In genomic region chr6:22003959-22004543, GRCm38 (mm10) we compare ENCODE assay signal across 24 mouse cellular contexts. TPM values are rescaled to one million over a fixed set of nuclear protein-coding genes. Genes with fewer than 3 reads are reported as not detected.
A peak's percentile ranks its signal among the peaks of the same experiment; 100 is the strongest.
DNase-seq lines count a peak whose midpoint lies in the region; ATAC-seq and TF ChIP-seq lines count a peak whose summit lies in the region.
"Had no signal": no experiment of that assay in that cellular context is flagged by ENCODE, and none has a peak within 500 bp of the region (broad histone marks: within the 10 kb centered on the region; RNA-seq: fewer than 3 reads in every experiment).

No protein-coding gene starts in this region.

- H3K9me3 ChIP-seq in kidney, postnatal 0 days (replicated peaks; ENCODE audit: low read length), result no peaks in the 10 kb centered on the region
- no peaks in the 10 kb centered on the region for H3K9me3 ChIP-seq in embryonic facial prominence, embryonic 10.5 days
- no peaks in the 10 kb centered on the region for H3K9me3 ChIP-seq in limb, embryonic 12.5 days
- H3K9me3 ChIP-seq: embryonic facial prominence, embryonic 15.5 days; forebrain, embryonic 10.5 days; G1E; hindbrain, embryonic 12.5 days; limb, embryonic 13.5 days; midbrain, embryonic 10.5 days; neural tube, embryonic 12.5 days had no signal

- no peak for ATAC-seq in kidney, postnatal 0 days (replicated peaks; ENCODE audit: low FRiP score, low read depth)
- no peak for ATAC-seq in limb, embryonic 12.5 days (ENCODE audit: insufficient number of reproducible peaks, insufficient read depth, low FRiP score, low TSS enrichment, low read depth)
- no peak for ATAC-seq in erythroblast, adult 5-6 weeks (replicated peaks; ENCODE audit: low FRiP score, poor library complexity, severe bottlenecking)
- ATAC-seq: activated CD4-positive, CD25-positive, alpha-beta regulatory T cell, adult 4 months; CD4-positive, CD25-positive, alpha-beta regulatory T cell, adult 4 months had no signal

- H3K36me3 ChIP-seq in kidney, postnatal 0 days (ENCODE audit: insufficient read depth, low read length), result no peaks in the 10 kb centered on the region
- H3K36me3 ChIP-seq in embryonic facial prominence, embryonic 10.5 days (replicated peaks), result peaks cover 10% of the 10 kb centered on the region
- peaks cover 18% of the 10 kb centered on the region for H3K36me3 ChIP-seq in limb, embryonic 12.5 days
- H3K36me3 ChIP-seq: embryonic facial prominence, embryonic 15.5 days; forebrain, embryonic 10.5 days; G1E; hindbrain, embryonic 12.5 days; midbrain, embryonic 10.5 days; neural tube, embryonic 12.5 days had no signal

- no peak for DNase-seq in gastrocnemius, adult 2 months
- DNase-seq in gastrocnemius, postnatal 10 days, result no peak
- DNase-seq in kidney, postnatal 0 days (ENCODE audit: low spot score), result no peak
- no peak for DNase-seq in kidney, postnatal 36 days
- no peak for DNase-seq in embryonic facial prominence, embryonic 10.5 days (ENCODE audit: low spot score)
- no peak for DNase-seq in c-Kit-positive CD71-positive TER-119-positive erythroid progenitor cells, embryonic 14.5 days (ENCODE audit: low spot score)
- DNase-seq: adrenal gland, postnatal 14 days; cerebellum, adult 11-12 months; cerebellum, postnatal 14 days; thymus, adult 18-20 months; thymus, postnatal 4 days had no signal

- no peak overlapping the region for H3K4me3 ChIP-seq in gastrocnemius, adult 2 months
- H3K4me3 ChIP-seq in kidney, postnatal 0 days (replicated peaks; ENCODE audit: low read depth, low read length), result no peak overlapping the region
- no peak overlapping the region for H3K4me3 ChIP-seq in embryonic facial prominence, embryonic 10.5 days
- H3K4me3 ChIP-seq in limb, embryonic 12.5 days (replicated peaks), result no peak overlapping the region
- H3K4me3 ChIP-seq: embryonic facial prominence, embryonic 15.5 days; forebrain, embryonic 10.5 days; hindbrain, embryonic 12.5 days; limb, embryonic 13.5 days; midbrain, embryonic 10.5 days; neural tube, embryonic 12.5 days had no signal

- TF ChIP-seq CTCF in gastrocnemius, adult 2 months (IDR thresholded peaks at IDR 0.05), result no peak
- no peak for TF ChIP-seq CTCF in kidney, postnatal 0 days (IDR thresholded peaks at IDR 0.05; ENCODE audit: low read depth)

- H3K4me1 ChIP-seq in kidney, postnatal 0 days (replicated peaks; ENCODE audit: insufficient read depth, low read length), result peaks cover 16% of the 10 kb centered on the region; the same call in 1 of the 2 replicates
- H3K4me1 ChIP-seq in embryonic facial prominence, embryonic 10.5 days, result peaks cover 47% of the 10 kb centered on the region
- peaks cover 49% of the 10 kb centered on the region for H3K4me1 ChIP-seq in limb, embryonic 12.5 days (replicated peaks)
- H3K4me1 ChIP-seq: neural tube, embryonic 12.5 days had no signal

- WGBS in kidney, postnatal 0 days, result 59% methylated on average over 10 of the region's 10 CpGs
- WGBS in embryonic facial prominence, embryonic 10.5 days, result 76% methylated on average over 10 of the region's 10 CpGs
- WGBS in limb, embryonic 12.5 days, result 78% methylated on average over 10 of the region's 10 CpGs

- no peaks in the 10 kb centered on the region for H3K27me3 ChIP-seq in kidney, postnatal 0 days (ENCODE audit: insufficient read depth, low read length)
- no peaks in the 10 kb centered on the region for H3K27me3 ChIP-seq in embryonic facial prominence, embryonic 10.5 days (replicated peaks; ENCODE audit: low read depth, poor library complexity, severe bottlenecking)
- H3K27me3 ChIP-seq in limb, embryonic 12.5 days, result no peaks in the 10 kb centered on the region
- H3K27me3 ChIP-seq: embryonic facial prominence, embryonic 15.5 days; hindbrain, embryonic 12.5 days; limb, embryonic 13.5 days; neural tube, embryonic 12.5 days had no signal

- no peak overlapping the region for H3K9ac ChIP-seq in kidney, postnatal 0 days (ENCODE audit: low read depth, low read length)
- H3K9ac ChIP-seq in limb, embryonic 12.5 days (replicated peaks), result no peak overlapping the region
- H3K9ac ChIP-seq: embryonic facial prominence, embryonic 15.5 days; hindbrain, embryonic 12.5 days; limb, embryonic 13.5 days; liver, embryonic 14.5 days; neural tube, embryonic 12.5 days had no signal

- intact Hi-C loops in gastrocnemius, adult 2 months (cut with DNase I), result no loop called here

- peak overlapping the region; percentile 89; the same call in 1 of the 2 replicates for H3K27ac ChIP-seq in gastrocnemius, adult 2 months
- H3K27ac ChIP-seq in kidney, postnatal 0 days, result peak overlapping the region; percentile 90
- H3K27ac ChIP-seq in embryonic facial prominence, embryonic 10.5 days (replicated peaks), result peak overlapping the region; percentile 65; the same call in 1 of the 2 replicates
- H3K27ac ChIP-seq in limb, embryonic 12.5 days, result 0 out of 2 replicates have a peak overlapping the region, but pooled peaks have one; percentile 17
- H3K27ac ChIP-seq: limb, embryonic 13.5 days; liver, embryonic 14.5 days; macrophage; midbrain, embryonic 10.5 days; neural tube, embryonic 12.5 days had no signal

- H3K4me2 ChIP-seq in kidney, postnatal 0 days (ENCODE audit: low read length), result no peak overlapping the region
- H3K4me2 ChIP-seq in limb, embryonic 12.5 days, result no peak overlapping the region
- H3K4me2 ChIP-seq: embryonic facial prominence, embryonic 15.5 days; hindbrain, embryonic 12.5 days; neural tube, embryonic 12.5 days had no signal

RNA-seq across cellular contexts. Expression of gene Cped1, which starts 18.3 kb away (rescaled TPM):
- total RNA-seq in gastrocnemius, adult 2 months (2021), result 10 to 100 TPM; 22.4 to 24.5 TPM
- total RNA-seq in gastrocnemius, postnatal 10 days (2021), result 10 to 100 TPM; 15.9 to 27.6 TPM
- 22.3 and 23.0 TPM in 2 replicates for polyA plus RNA-seq in kidney, postnatal 0 days (2015; fragmentation: Nextera tagmentation; extraction: Ambion mirVana)
- 34.4 and 39.3 TPM in 2 replicates for polyA plus RNA-seq in embryonic facial prominence, embryonic 10.5 days (2016; fragmentation: Nextera tagmentation; extraction: Ambion mirVana)
- polyA plus RNA-seq in limb, embryonic 12.5 days (2016; fragmentation: Nextera tagmentation; extraction: Ambion mirVana), result 62.3 and 67.7 TPM in 2 replicates
- not detected in 2 replicates for total RNA-seq in erythroblast, adult 5-6 weeks (2015; ENCODE audit: low replicate concordance)
- 0.68 and 0.70 TPM in 2 replicates for total RNA-seq in erythroblast, adult 5-6 weeks (2017; ENCODE audit: low replicate concordance)
- polyA plus RNA-seq: G1E had no signal

RNA-seq across cellular contexts. Expression of gene Ing3, which starts 54.7 kb away (rescaled TPM):
- 1 to 10 TPM; 9.1 to 9.8 TPM for total RNA-seq in gastrocnemius, adult 2 months (2021)
- total RNA-seq in gastrocnemius, postnatal 10 days (2021), result 10 to 100 TPM; 10.5 to 11.9 TPM
- 60.4 and 61.8 TPM in 2 replicates for polyA plus RNA-seq in kidney, postnatal 0 days (2015; fragmentation: Nextera tagmentation; extraction: Ambion mirVana)
- polyA plus RNA-seq in embryonic facial prominence, embryonic 10.5 days (2016; fragmentation: Nextera tagmentation; extraction: Ambion mirVana), result 56.0 and 56.7 TPM in 2 replicates
- 59.8 and 71.1 TPM in 2 replicates for polyA plus RNA-seq in limb, embryonic 12.5 days (2016; fragmentation: Nextera tagmentation; extraction: Ambion mirVana)
- 14.8 and 19.6 TPM in 2 replicates for total RNA-seq in erythroblast, adult 5-6 weeks (2015; ENCODE audit: low replicate concordance)
- 18.8 and 32.6 TPM in 2 replicates for total RNA-seq in erythroblast, adult 5-6 weeks (2017; ENCODE audit: low replicate concordance)

Comparison
In these comparisons a context has a peak if more than half of its experiments do, and no peak if none do; other contexts are left out.
1. H3K27ac ChIP-seq: peak in every context shown above with its lines; median percentile 90 in kidney, postnatal 0 days; 89 in gastrocnemius, adult 2 months; 65 in embryonic facial prominence, embryonic 10.5 days; 17 in limb, embryonic 12.5 days.
2. RNA of gene Cped1, which starts 18.3 kb away (total RNA-seq): 15.9 to 27.6 TPM in gastrocnemius, postnatal 10 days and 22.4 to 24.5 TPM in gastrocnemius, adult 2 months; 0.68 to 0.70 TPM in erythroblast, adult 5-6 weeks; every median in the first group is over 4 times any median in the second.